Mouse (Mus musculus) mouse trophoblast stem cell (cell line): ENCODE results near the gene Cgnl1.

ENCODE experiments used
- in situ Hi-C, 2 experiments: fragments of 300-500 bp; cut with MseI, MboI; formaldehyde crosslinking; loops; 2 replicates in 1 of 2; 3 replicates in 1 of 2; pipeline ENCODE4 v1.15.1; 2025

Cgnl1 gene

GRCm38 (mm10) chr9:71674476-71674875 lies 96.9 kb downstream of the Cgnl1 start:
- in situ Hi-C loops = no loop called here

- in situ Hi-C loops = no loop called here
Measured at GRCm38 (mm10) chr9:71672495-71672894, 98.9 kb downstream of the Cgnl1 start.

GRCm38 (mm10) chr9:71670677-71671076 lies 100.7 kb downstream of the Cgnl1 start:
- in situ Hi-C loops = no loop called here

- in situ Hi-C loops = no loop called here
Measured at GRCm38 (mm10) chr9:71667616-71668015, 103.8 kb downstream of the Cgnl1 start.

- in situ Hi-C loops = no loop called here
Measured at GRCm38 (mm10) chr9:71666432-71666831, 105.0 kb downstream of the Cgnl1 start.

- in situ Hi-C loops = no loop called here
Measured at GRCm38 (mm10) chr9:71665493-71665892, 105.9 kb downstream of the Cgnl1 start.

GRCm38 (mm10) chr9:71664855-71665254 lies 106.5 kb downstream of the Cgnl1 start:
- in situ Hi-C loops = no loop called here

- in situ Hi-C loops = no loop called here
Measured at GRCm38 (mm10) chr9:71663421-71664217, 107.8 kb downstream of the Cgnl1 start.

DNA sequence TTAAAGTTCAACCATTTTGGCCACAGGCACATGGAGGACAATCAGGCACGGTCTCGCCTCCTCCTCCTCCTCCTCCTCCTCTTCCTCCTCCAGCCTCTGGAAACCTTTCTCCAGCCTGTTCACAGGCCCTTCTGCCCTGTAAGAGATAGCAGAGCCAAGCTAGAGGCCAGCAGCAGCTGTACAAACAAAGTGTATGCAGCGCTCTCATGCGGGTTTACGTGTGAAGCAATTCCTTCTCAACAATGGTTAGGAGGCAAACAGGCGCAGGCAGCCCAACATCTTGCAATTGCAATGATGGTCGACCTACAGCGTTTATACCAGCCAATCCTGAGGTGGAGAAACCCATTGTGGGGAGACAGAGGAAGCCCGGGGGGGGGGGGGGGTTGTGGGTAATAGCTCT lies 110.9 kb downstream of the Cgnl1 start:
- in situ Hi-C loops = no loop called here

GRCm38 (mm10) chr9:71659681-71660080 lies 111.7 kb downstream of the Cgnl1 start:
- in situ Hi-C loops = no loop called here

DNA sequence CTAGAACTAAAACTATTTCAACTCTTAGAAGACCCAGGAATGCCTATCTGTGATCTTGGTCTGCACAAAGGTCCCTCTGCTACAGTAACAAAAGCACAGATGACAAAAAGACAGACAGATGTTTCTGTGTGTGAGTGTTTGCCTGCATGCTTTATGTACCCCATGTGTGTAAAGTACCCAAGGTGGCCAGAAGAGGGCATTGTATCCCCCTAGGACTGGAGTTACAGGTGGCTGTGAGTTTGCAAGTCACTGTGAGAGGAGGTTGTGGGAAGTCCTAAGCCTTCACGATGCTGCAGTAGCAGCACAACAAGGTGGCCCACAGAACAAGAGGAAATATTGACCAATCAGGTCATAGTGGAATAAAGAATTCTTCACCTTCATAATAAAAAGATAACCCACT lies 114.2 kb downstream of the Cgnl1 start:
- in situ Hi-C loops = no loop called here

DNA sequence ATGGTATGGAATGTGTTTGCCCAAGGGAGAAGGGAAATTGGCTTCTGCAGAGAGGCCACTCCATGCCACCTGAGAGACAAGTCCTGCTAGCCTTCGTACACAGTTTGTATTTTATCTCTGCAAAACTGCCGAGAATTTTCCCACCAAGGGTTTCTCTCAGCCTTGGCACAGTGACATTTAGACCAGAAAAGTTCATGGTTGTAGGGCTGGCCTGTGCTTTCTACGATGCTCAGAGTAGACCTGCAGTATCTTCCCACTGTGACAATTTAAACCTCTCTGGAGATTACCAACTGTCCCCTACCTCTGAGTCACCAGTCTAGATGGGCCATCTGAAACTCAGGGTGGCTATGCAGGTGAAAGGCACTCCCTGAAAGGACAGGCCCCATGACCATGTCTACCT lies 116.5 kb downstream of the Cgnl1 start:
- in situ Hi-C loops = no loop called here

DNA sequence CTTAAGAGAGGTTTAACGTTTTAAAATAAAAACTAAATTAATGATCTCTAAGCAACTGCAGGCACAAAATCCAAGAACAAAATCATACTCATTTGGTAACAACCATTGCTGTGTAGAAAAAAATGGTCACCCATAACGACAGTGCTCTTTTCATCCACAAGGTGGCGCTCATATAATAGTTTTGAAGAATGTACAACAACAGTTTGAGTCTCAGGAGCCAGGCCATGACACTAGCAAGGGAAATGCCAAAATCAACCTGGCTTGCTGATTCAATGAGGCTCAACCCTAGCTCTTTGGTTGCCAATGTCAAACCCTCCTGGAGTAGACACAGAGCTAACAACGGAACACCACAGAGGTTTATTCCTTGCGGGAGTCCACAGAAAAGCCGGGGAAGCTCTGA lies 125.3 kb downstream of the Cgnl1 start:
- in situ Hi-C loops = loop anchor here (5.0 to 10.0 kb wide), 3 partner anchors 126 to 161 kb away; partner anchors contain the start of gene Cgnl1 (in 2 of the 2)

GRCm38 (mm10) chr9:71643611-71644010 lies 127.8 kb downstream of the Cgnl1 start:
- in situ Hi-C loops = loop anchor here (5.0 to 10.0 kb wide), 2 partner anchors 131 to 164 kb away; partner anchors contain the start of gene Cgnl1 (in 1 of the 2)

GRCm38 (mm10) chr9:71642270-71642669 lies 129.1 kb downstream of the Cgnl1 start:
- in situ Hi-C loops = loop anchor here (5.0 to 10.0 kb wide), 2 partner anchors 133 to 165 kb away; partner anchors contain the start of gene Cgnl1 (in 1 of the 2)

- in situ Hi-C loops = loop anchor here (5.0 to 10.0 kb wide), 2 partner anchors 134 to 167 kb away; partner anchors contain the start of gene Cgnl1 (in 1 of the 2)
Measured at GRCm38 (mm10) chr9:71640361-71640927, 131.0 kb downstream of the Cgnl1 start.

DNA sequence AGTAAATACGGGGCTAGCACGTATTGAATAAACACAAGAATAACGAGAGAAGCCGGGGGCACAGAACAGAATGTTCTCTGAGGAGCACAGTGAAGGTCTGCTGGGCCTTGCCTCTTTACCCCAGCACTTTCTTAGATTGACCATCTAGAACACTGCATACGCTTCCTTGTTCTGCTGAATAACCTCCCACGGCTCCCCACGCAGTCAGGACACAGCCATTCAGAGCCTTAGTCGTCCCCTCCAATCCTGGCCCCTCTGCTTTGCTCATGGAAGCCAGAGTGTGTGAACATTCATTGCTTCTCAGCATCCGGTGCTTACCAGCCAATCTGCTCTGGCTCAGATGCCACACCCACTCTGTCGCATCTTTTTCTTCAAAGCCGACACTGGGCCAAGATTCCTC lies 133.2 kb downstream of the Cgnl1 start:
- in situ Hi-C loops = no loop called here

GRCm38 (mm10) chr9:71636854-71637253 lies 134.5 kb downstream of the Cgnl1 start:
- in situ Hi-C loops = no loop called here

DNA sequence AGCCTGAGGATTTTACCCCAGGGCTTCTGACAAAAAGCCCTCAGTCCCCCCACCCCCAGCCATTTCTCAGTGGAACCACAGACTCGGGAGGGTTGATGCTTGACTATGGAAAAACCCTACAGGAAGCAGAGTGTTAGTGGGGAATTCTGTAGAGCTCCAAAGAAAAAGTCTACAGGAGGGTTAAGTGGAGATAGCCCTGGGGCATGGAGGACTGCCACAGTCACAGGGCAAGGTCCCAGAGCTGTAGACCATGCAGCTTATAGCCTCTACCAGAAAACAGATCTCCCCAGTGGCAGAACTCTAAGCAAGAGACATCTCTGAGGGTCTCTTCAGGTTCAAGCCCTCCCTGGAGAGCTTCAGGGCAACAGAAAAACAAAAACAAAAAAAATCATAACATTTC lies 135.8 kb downstream of the Cgnl1 start:
- in situ Hi-C loops = no loop called here

DNA sequence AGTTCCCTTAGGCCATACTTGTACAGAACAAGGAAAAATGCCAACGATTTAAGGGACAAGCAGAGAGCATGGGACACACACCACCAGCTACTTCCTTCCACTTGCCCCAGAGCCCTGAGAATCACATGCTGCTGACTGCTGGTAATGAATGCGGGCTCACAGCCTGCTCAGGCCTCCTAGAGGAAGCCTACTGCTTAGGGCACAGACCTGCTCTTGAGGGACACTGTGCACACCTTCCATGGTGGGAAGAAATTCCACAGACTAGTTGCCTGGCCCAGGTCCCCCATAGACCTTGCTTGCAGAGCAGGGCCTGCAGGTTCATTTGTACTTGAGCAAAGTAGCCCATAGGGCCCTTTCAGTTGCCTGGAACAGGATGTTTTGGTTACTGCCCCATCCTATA lies 136.5 kb downstream of the Cgnl1 start:
- in situ Hi-C loops = no loop called here

GRCm38 (mm10) chr9:71628921-71629320 lies 142.5 kb downstream of the Cgnl1 start:
- in situ Hi-C loops = no loop called here

DNA sequence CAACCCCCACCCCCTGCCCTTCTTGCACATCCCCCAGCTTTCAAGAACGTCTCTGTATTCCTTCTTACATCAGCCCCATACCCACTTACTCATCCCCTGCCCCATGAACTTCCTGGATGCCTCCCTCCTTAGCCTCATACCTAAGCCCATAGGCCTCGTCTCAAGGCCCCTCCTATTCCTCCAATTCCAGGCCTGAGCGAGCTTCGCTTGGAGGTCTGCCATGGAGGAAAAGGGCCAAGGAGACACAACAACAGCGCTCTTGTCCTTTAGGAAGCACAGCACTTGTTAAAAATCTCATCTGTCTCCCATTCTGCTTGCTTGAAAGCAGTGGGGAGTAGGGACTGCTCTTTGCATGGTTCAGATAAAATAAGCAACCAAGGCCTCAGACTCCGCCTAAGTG lies 143.1 kb downstream of the Cgnl1 start:
- in situ Hi-C loops = no loop called here

- in situ Hi-C loops = no loop called here
Measured at GRCm38 (mm10) chr9:71625961-71626360, 145.4 kb downstream of the Cgnl1 start.
